Mouse (Mus musculus) liver, postnatal 0 days (tissue): ENCODE results near the gene Hoxb2. TPM values are rescaled to one million over a fixed set of nuclear protein-coding genes. Genes with fewer than 3 reads are reported as not detected.

Experiments
- ATAC-seq: fragments of 200-750 bp; cut with Nextera tagmentation; 2 replicates; pipeline ENCODE4 v1.8.0; 2017; ENCODE audit warnings: mild to moderate bottlenecking, moderate library complexity
- DNase-seq: peaks from one replicate; pipeline ENCODE4 v3.0.0-alpha.2; 2016
- H3K27ac ChIP-seq: fragments of 300-500 bp; sonication (generic); 2 replicates; pipeline ENCODE4 v1.5.1; 2014; ENCODE audit warnings: antibody characterized with exemption, moderate library complexity, mild to moderate bottlenecking, low read depth
- H3K27me3 ChIP-seq: fragments of 300-500 bp; sonication (generic); 2 replicates; pipeline ENCODE4 v1.6.1; 2014; ENCODE audit warnings: low read length, control low read depth, mixed read lengths; ENCODE audit not compliant: insufficient read depth
- H3K36me3 ChIP-seq: fragments of 300-500 bp; sonication (generic); replicated peaks from 2 replicates; pipeline ENCODE4 v1.6.1; 2014; ENCODE audit warnings: mild to moderate bottlenecking, control low read depth, low read length, moderate library complexity, mixed read lengths; ENCODE audit not compliant: insufficient read depth
- H3K4me1 ChIP-seq: fragments of 300-500 bp; sonication (generic); 2 replicates; pipeline ENCODE4 v1.6.1; 2014; ENCODE audit warnings: antibody characterized with exemption, mild to moderate bottlenecking, control low read depth; ENCODE audit not compliant: insufficient read depth
- H3K4me2 ChIP-seq: fragments of 300-500 bp; sonication (generic); 2 replicates; pipeline ENCODE4 v1.6.1; 2014; ENCODE audit warnings: low read depth, mild to moderate bottlenecking, low read length, moderate library complexity, mixed read lengths
- H3K4me3 ChIP-seq: fragments of 300-500 bp; sonication (generic); 2 replicates; pipeline ENCODE4 v1.5.1; 2014; ENCODE audit warnings: low read depth, low read length
- H3K9ac ChIP-seq: fragments of 300-500 bp; sonication (generic); replicated peaks from 2 replicates; pipeline ENCODE4 v1.6.1; 2014; ENCODE audit warnings: mild to moderate bottlenecking, moderate library complexity
- H3K9me3 ChIP-seq: fragments of 300-500 bp; sonication (generic); 2 replicates; pipeline ENCODE4 v1.6.1; 2016; ENCODE audit warnings: mild to moderate bottlenecking, control low read depth, low read length, mixed read lengths
- CTCF ChIP-seq: sonication (generic); IDR thresholded peaks from 2 replicates; pipeline ENCODE4 v1.5.1; 2016; ENCODE audit warnings: antibody characterized with exemption, low read depth
- EP300 ChIP-seq: IDR thresholded peaks from 2 replicates; pipeline ENCODE4 v1.6.1; 2016; ENCODE audit warnings: antibody characterized with exemption, low read depth, mild to moderate bottlenecking
- WGBS: fragments of 180-500 bp; shearing (Covaris S2); extraction: QIAGEN DNeasy Blood & Tissue Kit; methylation state at CpG from one replicate; pipeline ENCODE4 v1.1.7; 2014; ENCODE audit not compliant: insufficient replicate concordance; 5-methylcytosine and 5-hydroxymethylcytosine counted together
- polyA plus RNA-seq: library from polyadenylated mRNA; unstranded; fragments of >200 nt; fragmentation: Nextera tagmentation; extraction: Ambion mirVana; gene quantifications from 2 replicates; pipeline ENCODE4 v1.2.1, GENCODE M21; 2015

The Hoxb2 gene
- polyA plus RNA-seq, 1 experiment from 2014 or later: 0.67 TPM

DNA sequence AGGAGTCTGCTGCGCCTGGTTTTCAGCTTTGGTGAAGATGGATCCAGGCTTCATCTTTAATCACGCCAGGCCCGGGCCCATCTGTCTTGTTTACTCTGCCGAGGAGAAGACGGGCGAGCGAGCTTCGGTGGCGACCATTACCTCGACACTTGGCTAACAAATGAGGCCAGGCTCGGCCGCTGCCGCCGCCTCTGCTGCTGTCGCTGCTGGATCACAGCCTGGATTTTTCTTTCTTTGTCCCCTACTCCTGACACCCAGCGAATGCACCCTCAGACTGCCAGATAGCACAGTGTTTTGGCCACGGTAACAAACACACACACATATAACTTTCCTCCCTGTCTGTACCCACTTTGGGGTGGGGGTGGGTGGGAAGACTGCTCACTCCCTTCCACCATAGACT is 29.6 kb upstream of the Hoxb2 start:
- 46% methylated on average over 17 of the region's 17 CpGs for WGBS
- no peaks in the 10 kb centered on the region for H3K36me3 ChIP-seq
- no peaks in the 10 kb centered on the region for H3K4me1 ChIP-seq
- H3K27me3 ChIP-seq: peaks cover 68% of the 10 kb centered on the region
- DNase-seq: peak; percentile 13
- no peaks in the 10 kb centered on the region for H3K9me3 ChIP-seq
- H3K4me3 ChIP-seq: no peak overlapping the region
- ATAC-seq: no peak
- peak overlapping the region; percentile 32; the same call in 1 of the 2 replicates for H3K4me2 ChIP-seq
- H3K27ac ChIP-seq: no peak overlapping the region; the same call in 1 of the 2 replicates
- H3K9ac ChIP-seq: no peak overlapping the region
- no peak for TF ChIP-seq EP300
- TF ChIP-seq CTCF: no peak

GRCm38 (mm10) chr11:96321846-96322245 is 28.5 kb upstream of the Hoxb2 start:
- no peaks in the 10 kb centered on the region for H3K9me3 ChIP-seq
- ATAC-seq (no peak), DNase-seq (no peak)
- H3K4me1 ChIP-seq: no peaks in the 10 kb centered on the region
- no peak overlapping the region for H3K4me2 ChIP-seq
- peaks cover 66% of the 10 kb centered on the region for H3K27me3 ChIP-seq
- TF ChIP-seq EP300 (no peak), CTCF (no peak)
- H3K4me3 ChIP-seq: no peak overlapping the region
- no peak overlapping the region for H3K27ac ChIP-seq
- H3K9ac ChIP-seq: no peak overlapping the region
- H3K36me3 ChIP-seq: no peaks in the 10 kb centered on the region
- WGBS: 44% methylated on average over 5 of the region's 5 CpGs

DNA sequence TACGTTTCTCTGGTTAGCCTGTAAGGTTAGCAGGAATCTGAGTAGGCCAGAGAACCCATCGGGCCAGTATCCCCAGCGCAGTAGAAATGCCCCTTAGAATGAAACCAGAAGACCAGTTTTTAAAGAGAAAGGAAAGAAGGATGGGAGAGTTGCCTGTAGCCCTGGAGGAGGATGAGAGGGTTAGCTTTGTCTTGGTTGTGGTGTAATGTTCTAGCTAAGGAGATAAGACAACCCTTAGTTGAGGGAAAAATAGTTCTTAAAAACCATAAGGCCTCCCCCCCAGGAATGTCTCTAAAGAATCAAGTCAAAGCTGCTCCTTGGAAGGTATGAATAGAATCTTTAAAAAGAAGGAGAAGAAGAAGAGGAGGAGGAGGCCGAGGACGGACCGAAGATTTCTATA is 27.6 kb upstream of the Hoxb2 start:
- Histone ChIP-seq H3K27ac (no peak overlapping the region), H3K27me3 (peaks cover 68% of the 10 kb centered on the region), H3K4me2 (no peak overlapping the region), H3K4me3 (no peak overlapping the region), H3K4me1 (no peaks in the 10 kb centered on the region), H3K9me3 (no peaks in the 10 kb centered on the region), H3K9ac (no peak overlapping the region), H3K36me3 (no peaks in the 10 kb centered on the region)
- TF ChIP-seq CTCF: no peak
- TF ChIP-seq EP300: no peak
- no peak for DNase-seq
- WGBS: 39% methylated on average over 6 of the region's 6 CpGs
- ATAC-seq: no peak

GRCm38 (mm10) chr11:96323154-96323553 is 27.2 kb upstream of the Hoxb2 start, which contains the start of gene Hoxb3:
Gene Hoxb3 (plus strand): TSS chr11:96323326.
- H3K9me3 ChIP-seq: no peaks in the 10 kb centered on the region
- no peak for ATAC-seq
- no peak within 1 kb of the TSS for H3K9ac ChIP-seq
- no peaks in the 10 kb centered on the region for H3K36me3 ChIP-seq
- WGBS: 46% methylated on average over 10 of the region's 10 CpGs
- H3K4me2 ChIP-seq: no peak within 1 kb of the TSS
- H3K4me3 ChIP-seq: no peak within 1 kb of the TSS
- TF ChIP-seq EP300 (no peak), CTCF (no peak)
- H3K4me1 ChIP-seq: no peaks in the 10 kb centered on the region
- H3K27me3 ChIP-seq: peaks cover 67% of the 10 kb centered on the region
- no peak within 1 kb of the TSS for H3K27ac ChIP-seq
- no peak for DNase-seq

DNA sequence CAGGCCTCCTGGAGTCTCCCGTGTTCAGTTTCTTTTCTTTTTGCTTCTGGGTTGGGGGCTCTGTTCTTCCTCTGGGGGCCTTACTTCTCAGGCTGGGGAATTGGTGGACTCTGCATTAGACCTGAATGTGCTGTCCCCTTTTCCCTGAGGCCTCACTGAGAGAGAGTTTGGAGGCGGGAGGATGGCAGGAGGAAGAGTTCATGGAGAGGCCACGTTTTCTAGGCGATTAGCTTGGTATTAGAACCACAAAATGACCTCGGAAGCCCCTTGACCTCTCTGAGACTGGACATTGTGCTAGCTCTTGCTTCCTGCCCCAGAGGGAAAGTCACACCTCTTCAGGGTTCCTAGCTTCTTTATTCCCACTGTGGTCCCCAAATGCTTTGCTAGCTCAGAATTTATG is 26.2 kb upstream of the Hoxb2 start:
- Histone ChIP-seq H3K9ac (no peak overlapping the region), H3K4me2 (no peak overlapping the region), H3K4me3 (no peak overlapping the region), H3K36me3 (no peaks in the 10 kb centered on the region), H3K9me3 (no peaks in the 10 kb centered on the region), H3K4me1 (no peaks in the 10 kb centered on the region), H3K27ac (no peak overlapping the region), H3K27me3 (peaks cover 64% of the 10 kb centered on the region)
- DNase-seq (no peak), ATAC-seq (no peak)
- 20% methylated on average over 5 of the region's 5 CpGs for WGBS
- TF ChIP-seq CTCF (no peak), EP300 (no peak)

GRCm38 (mm10) chr11:96324965-96325364 is 25.4 kb upstream of the Hoxb2 start:
- H3K36me3 ChIP-seq: no peaks in the 10 kb centered on the region
- no peak overlapping the region for H3K9ac ChIP-seq
- no peaks in the 10 kb centered on the region for H3K9me3 ChIP-seq
- DNase-seq: no peak
- no peak for ATAC-seq
- 39% methylated on average over 8 of the region's 8 CpGs for WGBS
- H3K4me2 ChIP-seq: no peak overlapping the region
- no peak overlapping the region for H3K27ac ChIP-seq
- H3K4me1 ChIP-seq: no peaks in the 10 kb centered on the region
- H3K27me3 ChIP-seq: peaks cover 63% of the 10 kb centered on the region
- H3K4me3 ChIP-seq: no peak overlapping the region
- TF ChIP-seq EP300 (no peak), CTCF (no peak)

- Histone ChIP-seq H3K27ac (no peak overlapping the region), H3K36me3 (no peaks in the 10 kb centered on the region), H3K27me3 (peaks cover 62% of the 10 kb centered on the region), H3K4me2 (no peak overlapping the region), H3K9me3 (no peaks in the 10 kb centered on the region), H3K4me3 (no peak overlapping the region), H3K4me1 (no peaks in the 10 kb centered on the region), H3K9ac (no peak overlapping the region)
- DNase-seq (no peak), ATAC-seq (no peak)
- WGBS: 50% methylated on average over 22 of the region's 22 CpGs
- no peak for TF ChIP-seq EP300
- TF ChIP-seq CTCF: no peak
Observed at GRCm38 (mm10) chr11:96325747-96326212, 24.5 kb upstream of the Hoxb2 start.
